Mouse (Mus musculus) stomach, postnatal 0 days (tissue): ENCODE data around the gene Cse1l. TPM values are rescaled to one million over a fixed set of nuclear protein-coding genes. Genes with fewer than 3 reads are reported as not detected.

ENCODE experiments used
- ATAC-seq: fragments of 200-750 bp; cut with Nextera tagmentation; 2 replicates; pipeline ENCODE4 v1.8.0; 2017; ENCODE audit not compliant: low FRiP score, low TSS enrichment
- DNase-seq: peaks from one replicate; pipeline ENCODE4 v3.0.0-alpha.2; 2016; ENCODE audit warnings: low spot score
- H3K27ac ChIP-seq: fragments of 300-500 bp; sonication (generic); replicated peaks from 2 replicates; pipeline ENCODE4 v1.5.1; 2014; ENCODE audit warnings: mild to moderate bottlenecking, control low read depth
- H3K27me3 ChIP-seq: fragments of 300-500 bp; sonication (generic); 2 replicates; pipeline ENCODE4 v1.6.1; 2014; ENCODE audit warnings: low read length; ENCODE audit not compliant: control insufficient read depth, insufficient read depth
- H3K36me3 ChIP-seq: fragments of 300-500 bp; sonication (generic); 2 replicates; pipeline ENCODE4 v1.6.1; 2014; ENCODE audit warnings: low read length, mixed read lengths; ENCODE audit not compliant: control insufficient read depth, insufficient read depth
- H3K4me1 ChIP-seq: fragments of 300-500 bp; sonication (generic); replicated peaks from 2 replicates; pipeline ENCODE4 v1.6.1; 2014; ENCODE audit warnings: antibody characterized with exemption; ENCODE audit not compliant: control insufficient read depth, insufficient read depth
- H3K4me2 ChIP-seq: fragments of 300-500 bp; sonication (generic); replicated peaks from 2 replicates; pipeline ENCODE4 v1.6.1; 2014; ENCODE audit warnings: low read depth, mild to moderate bottlenecking, control low read depth, moderate library complexity
- H3K4me3 ChIP-seq: fragments of 300-500 bp; sonication (generic); 2 replicates; pipeline ENCODE4 v1.5.1; 2014; ENCODE audit warnings: low read depth, low read length, control low read depth
- H3K9ac ChIP-seq: fragments of 300-500 bp; sonication (generic); 2 replicates; pipeline ENCODE4 v1.6.1; 2014; ENCODE audit warnings: mild to moderate bottlenecking, low read length, control low read depth, mixed read lengths
- H3K9me3 ChIP-seq: fragments of 300-500 bp; sonication (generic); 2 replicates; pipeline ENCODE4 v1.6.1; 2016; ENCODE audit warnings: low read length; ENCODE audit not compliant: control insufficient read depth
- CTCF ChIP-seq: IDR thresholded peaks from 2 replicates; pipeline ENCODE4 v1.5.1; 2016; ENCODE audit warnings: antibody characterized with exemption, low read depth, mild to moderate bottlenecking, moderate library complexity
- EP300 ChIP-seq: optimal IDR thresholded peaks from 2 replicates; pipeline ENCODE3; 2016; ENCODE audit warnings: antibody characterized with exemption
- WGBS: fragments of 180-500 bp; shearing (Covaris S2); extraction: QIAGEN DNeasy Blood & Tissue Kit; methylation state at CpG from one replicate; pipeline ENCODE4 v1.1.7; 2014; 5-methylcytosine and 5-hydroxymethylcytosine counted together
- polyA plus RNA-seq: library from polyadenylated mRNA; unstranded; fragments of >200 nt; fragmentation: Nextera tagmentation; extraction: Ambion mirVana; gene quantifications from 2 replicates; pipeline ENCODE4 v1.2.1, GENCODE M21; 2015

Gene Cse1l
- polyA plus RNA-seq, 1 experiment from 2014 or later, result 29.3 TPM

DNA sequence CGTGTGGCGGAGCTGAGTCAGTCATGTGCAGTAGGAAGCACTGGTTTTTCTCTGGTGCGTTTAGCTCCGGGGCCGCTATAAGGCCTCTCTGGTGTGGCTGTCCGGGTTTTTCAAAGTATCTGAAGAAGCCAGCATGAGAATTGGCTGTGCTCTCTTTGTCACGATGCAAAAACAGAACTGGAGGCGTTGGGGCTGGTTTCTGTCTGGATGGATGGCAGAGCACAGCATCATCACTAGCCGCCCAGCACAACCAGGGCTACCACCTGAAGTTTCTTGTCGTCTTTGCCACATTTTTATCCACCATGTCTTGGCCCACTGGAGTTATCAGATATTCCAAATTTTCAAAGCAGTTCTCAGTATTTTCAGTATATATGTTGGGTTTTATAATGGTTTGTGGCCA is 43.1 kb downstream of the Cse1l start:
- peaks cover 44% of the 10 kb centered on the region for H3K36me3 ChIP-seq
- no peak overlapping the region for H3K4me2 ChIP-seq
- H3K27ac ChIP-seq, result no peak overlapping the region
- 85% methylated on average over 10 of the region's 10 CpGs for WGBS
- H3K4me1 ChIP-seq, result no peaks in the 10 kb centered on the region
- H3K9me3 ChIP-seq, result no peaks in the 10 kb centered on the region
- H3K4me3 ChIP-seq, result no peak overlapping the region
- H3K27me3 ChIP-seq, result no peaks in the 10 kb centered on the region
- ATAC-seq, result no peak
- H3K9ac ChIP-seq, result no peak overlapping the region
- DNase-seq, result no peak
- TF ChIP-seq CTCF (no peak), EP300 (no peak)

DNA sequence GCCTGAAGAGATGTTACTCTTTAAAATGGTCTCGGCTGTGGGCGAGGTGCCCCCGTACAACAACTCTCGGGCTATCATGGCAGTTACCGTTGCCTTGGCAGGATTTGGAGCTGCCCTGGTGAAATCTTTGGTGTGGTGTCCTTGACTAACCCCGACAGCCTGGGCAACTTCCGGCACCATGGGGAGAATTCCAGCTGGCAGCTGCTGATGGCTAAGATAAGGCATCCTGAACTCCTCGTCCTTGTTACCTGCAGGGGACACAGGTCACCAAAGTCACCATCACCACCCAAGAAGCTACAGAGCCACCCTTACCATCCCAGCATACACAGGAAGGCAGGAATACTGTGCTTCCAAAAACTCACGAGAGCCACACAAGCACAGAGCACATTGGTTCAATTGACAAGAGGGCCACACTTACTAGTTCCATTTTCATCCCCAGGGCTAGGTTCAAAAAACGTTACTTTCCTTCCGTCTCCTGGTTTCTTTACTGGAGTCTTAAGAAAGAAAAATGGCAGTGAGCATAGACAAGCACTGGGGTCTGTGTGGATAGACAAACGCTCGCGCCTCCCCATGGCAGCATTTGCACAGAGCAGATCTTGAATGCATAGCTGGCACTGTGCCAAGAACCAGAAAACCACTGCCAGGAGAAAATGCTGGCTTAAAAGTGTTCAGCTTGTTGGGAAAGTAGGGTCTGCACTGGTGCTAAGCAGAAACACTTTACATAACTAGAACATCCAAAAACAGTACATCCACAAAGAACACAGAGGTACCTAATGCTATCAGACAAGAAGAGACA is 45.2 kb downstream of the Cse1l start:
- no peak for ATAC-seq
- no peaks in the 10 kb centered on the region for H3K27me3 ChIP-seq
- TF ChIP-seq CTCF, result peak; percentile 30; the same call in 1 of the 2 replicates
- no peak for TF ChIP-seq EP300

DNA sequence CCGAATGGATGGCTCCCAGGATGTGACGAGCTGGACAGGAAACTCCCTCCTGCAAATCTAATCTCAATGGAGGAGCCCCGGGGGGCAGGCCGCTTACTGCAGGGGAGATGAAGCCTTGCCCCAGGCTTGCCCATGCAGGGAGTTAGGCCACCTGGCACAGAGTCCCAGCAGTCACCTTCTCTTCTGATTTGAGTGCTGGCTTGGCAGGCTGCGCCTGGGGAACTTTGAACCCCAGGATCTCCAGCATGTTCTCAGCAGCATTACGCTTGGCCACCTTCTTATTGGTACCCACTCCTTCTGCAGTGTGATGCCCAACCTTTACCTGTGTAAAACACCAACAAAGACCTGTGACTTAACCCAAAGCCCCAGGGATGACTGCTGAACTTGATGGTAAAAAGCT is 46.3 kb downstream of the Cse1l start:
- WGBS, result 90% methylated on average over 6 of the region's 6 CpGs
- Histone ChIP-seq H3K27ac (no peak overlapping the region), H3K4me3 (no peak overlapping the region), H3K9me3 (no peaks in the 10 kb centered on the region), H3K9ac (no peak overlapping the region), H3K4me2 (no peak overlapping the region), H3K36me3 (peaks cover 47% of the 10 kb centered on the region), H3K4me1 (no peaks in the 10 kb centered on the region), H3K27me3 (no peaks in the 10 kb centered on the region)
- DNase-seq (no peak), ATAC-seq (no peak)
- TF ChIP-seq CTCF (no peak), EP300 (no peak)

More for the DNA sequence above, 45.2 kb downstream of the Cse1l start:
- Histone ChIP-seq H3K36me3 (peaks cover 45% of the 10 kb centered on the region), H3K4me3 (no peak overlapping the region), H3K4me1 (no peaks in the 10 kb centered on the region), H3K4me2 (no peak overlapping the region), H3K9ac (no peak overlapping the region), H3K27ac (no peak overlapping the region), H3K9me3 (no peaks in the 10 kb centered on the region)
- peak; percentile 32 for DNase-seq
- 69% methylated on average over 14 of the region's 14 CpGs for WGBS

DNA sequence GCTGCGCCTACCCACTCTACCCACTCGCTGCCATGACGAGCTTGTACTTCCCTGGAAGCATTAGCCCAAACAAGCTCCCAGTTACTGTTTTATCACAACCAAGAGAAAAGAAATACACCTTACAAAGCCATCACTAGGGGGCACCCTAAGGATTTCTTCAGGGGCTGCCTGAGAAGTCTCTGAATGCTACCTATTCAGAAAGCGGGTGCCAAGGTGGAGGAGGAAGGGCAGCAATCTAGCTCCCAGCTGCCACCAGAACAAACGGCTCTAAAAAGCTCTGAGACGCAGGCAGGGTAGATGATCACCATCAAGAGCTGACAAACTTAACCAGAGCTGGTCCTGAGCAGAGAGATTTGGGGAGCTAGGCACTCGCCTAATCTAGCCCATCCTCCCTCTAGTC is 51.0 kb downstream of the Cse1l start:
- H3K4me1 ChIP-seq, result no peaks in the 10 kb centered on the region
- no peaks in the 10 kb centered on the region for H3K27me3 ChIP-seq
- peak; percentile 46; the same call in 1 of the 2 replicates for ATAC-seq
- H3K4me3 ChIP-seq, result no peak overlapping the region
- 53% methylated on average over 7 of the region's 7 CpGs for WGBS
- H3K4me2 ChIP-seq, result no peak overlapping the region
- H3K9ac ChIP-seq, result no peak overlapping the region
- H3K27ac ChIP-seq, result no peak overlapping the region
- H3K36me3 ChIP-seq, result peaks cover 31% of the 10 kb centered on the region
- peak; percentile 75 for TF ChIP-seq CTCF
- TF ChIP-seq EP300, result no peak
- peak; percentile 49 for DNase-seq
- H3K9me3 ChIP-seq, result no peaks in the 10 kb centered on the region

DNA sequence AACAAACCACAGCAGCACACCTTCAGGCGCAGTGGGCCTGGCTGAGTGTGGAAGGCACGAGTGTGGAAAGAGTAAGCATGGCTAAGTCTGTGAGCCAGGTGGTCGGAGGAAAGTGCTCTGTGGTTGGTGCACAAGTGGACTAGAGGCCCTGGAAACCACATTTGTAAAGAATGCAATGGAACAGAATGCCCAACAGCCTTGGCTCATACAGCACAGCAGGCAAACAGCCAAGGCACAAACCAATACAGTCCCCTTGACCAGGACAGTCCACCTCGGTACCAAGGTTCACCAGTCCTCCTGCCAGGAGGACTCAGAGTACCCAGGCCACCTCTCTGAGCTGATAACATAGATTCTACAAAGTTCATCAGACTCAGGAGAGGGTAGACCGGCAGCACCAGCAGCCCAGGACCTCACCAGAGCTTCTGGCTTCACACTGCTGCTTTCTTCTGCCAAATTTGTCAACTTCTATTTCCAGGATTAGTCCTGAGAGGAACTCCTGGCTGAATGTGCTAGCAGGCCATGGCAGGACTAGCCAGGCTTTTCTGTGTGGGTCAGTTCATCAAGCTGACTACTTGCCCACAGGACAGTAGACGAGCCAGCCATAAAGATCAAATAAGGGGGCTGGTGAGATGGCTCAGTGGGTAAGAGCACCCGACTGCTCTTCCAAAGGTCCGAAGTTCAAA is 54.9 kb downstream of the Cse1l start:
- TF ChIP-seq EP300, result no peak
- no peak for TF ChIP-seq CTCF
- Histone ChIP-seq H3K4me3 (no peak overlapping the region), H3K27ac (no peak overlapping the region), H3K4me1 (no peaks in the 10 kb centered on the region), H3K4me2 (no peak overlapping the region), H3K9me3 (no peaks in the 10 kb centered on the region), H3K36me3 (peaks cover 17% of the 10 kb centered on the region), H3K9ac (no peak overlapping the region), H3K27me3 (no peaks in the 10 kb centered on the region)
- WGBS, result 86% methylated on average over 8 of the region's 8 CpGs
- DNase-seq (no peak), ATAC-seq (no peak)

DNA sequence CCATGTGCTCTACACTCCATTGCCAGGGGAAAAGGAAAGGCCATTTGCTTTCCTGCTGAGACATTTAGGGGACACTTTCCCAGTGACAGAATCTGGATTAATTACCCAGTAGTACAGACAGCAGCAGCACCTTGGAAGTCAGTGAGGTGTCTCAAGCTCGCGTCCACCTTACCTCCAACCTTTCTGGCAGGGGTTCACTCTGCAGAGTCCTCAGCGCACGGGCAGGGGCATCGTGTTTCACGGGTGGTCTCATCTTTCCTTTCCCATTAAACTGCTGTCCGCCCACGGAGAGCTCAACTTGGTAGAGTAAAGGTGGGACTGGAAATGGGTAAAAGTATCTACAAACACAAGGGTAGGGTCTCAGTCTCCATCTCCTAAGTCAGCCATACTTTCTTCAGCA is 57.4 kb downstream of the Cse1l start:
- TF ChIP-seq CTCF, result no peak
- no peak for TF ChIP-seq EP300
- H3K27ac ChIP-seq, result no peak overlapping the region
- H3K4me1 ChIP-seq, result no peaks in the 10 kb centered on the region
- ATAC-seq, result no peak
- H3K9me3 ChIP-seq, result no peaks in the 10 kb centered on the region
- peaks cover 15% of the 10 kb centered on the region for H3K36me3 ChIP-seq
- H3K27me3 ChIP-seq, result no peaks in the 10 kb centered on the region
- no peak overlapping the region for H3K4me2 ChIP-seq
- DNase-seq, result no peak
- H3K4me3 ChIP-seq, result no peak overlapping the region
- no peak overlapping the region for H3K9ac ChIP-seq
- 72% methylated on average over 8 of the region's 8 CpGs for WGBS
